In genomic region chr10:97807947-97808346, GRCm38 (mm10) we compare ENCODE assay signal across 13 mouse cellular contexts.
"Had no signal": no experiment of that assay in that cellular context is flagged by ENCODE, and none has a peak within 500 bp of the region (broad histone marks: within the 10 kb centered on the region; RNA-seq: fewer than 3 reads in every experiment).

No protein-coding gene starts in this region.

- H3K9me3 ChIP-seq: liver, embryonic 13.5 days had no signal

- H3K27ac ChIP-seq: kidney, postnatal 0 days; liver, embryonic 13.5 days; stomach, postnatal 0 days had no signal

- H3K4me1 ChIP-seq: liver, embryonic 13.5 days had no signal

- H3K36me3 ChIP-seq: liver, embryonic 13.5 days had no signal

- H3K9ac ChIP-seq: liver, embryonic 13.5 days had no signal

- H3K4me3 ChIP-seq: liver, embryonic 13.5 days had no signal

- DNase-seq: kidney, adult 2 months; kidney, postnatal 25 days; liver, embryonic 13.5 days; lung, adult 2 months; lung, postnatal 14 days; lung, postnatal 4 days; midbrain, embryonic 14.5 days; right cerebral cortex, postnatal 14 days; right cerebral cortex, postnatal 4 days; thymus, postnatal 25 days had no signal

- H3K4me2 ChIP-seq: liver, embryonic 13.5 days; midbrain, embryonic 11.5 days had no signal

- H3K27me3 ChIP-seq: liver, embryonic 13.5 days had no signal
